Mouse (Mus musculus) ovary, postnatal 14 days (tissue): ENCODE measurements around the gene Lyl1.

Experiments
- DNase-seq: peaks from one replicate; pipeline ENCODE4 v3.0.0; 2022; ENCODE audit warnings: low spot score

The Lyl1 gene

GRCm38 (mm10) chr8:84703466-84704249 is 2.4 kb downstream of the Lyl1 start:
- no peak for DNase-seq

GRCm38 (mm10) chr8:84704356-84704755 is 3.1 kb downstream of the Lyl1 start:
- DNase-seq = no peak

GRCm38 (mm10) chr8:84704867-84705831 is 3.9 kb downstream of the Lyl1 start:
- DNase-seq = no peak

- DNase-seq = no peak
Measured at GRCm38 (mm10) chr8:84705960-84706359, 4.7 kb downstream of the Lyl1 start.

GRCm38 (mm10) chr8:84706610-84707266 is 5.5 kb downstream of the Lyl1 start:
- DNase-seq = no peak

GRCm38 (mm10) chr8:84707267-84707883 is 6.1 kb downstream of the Lyl1 start:
- DNase-seq = no peak

- no peak for DNase-seq
Measured at GRCm38 (mm10) chr8:84708071-84708541, 6.8 kb downstream of the Lyl1 start.

GRCm38 (mm10) chr8:84708774-84709475 is 7.7 kb downstream of the Lyl1 start:
- DNase-seq = peak; percentile 85

- DNase-seq = no peak
Measured at GRCm38 (mm10) chr8:84709931-84710330, 8.7 kb downstream of the Lyl1 start.

GRCm38 (mm10) chr8:84711312-84711711 is 10.1 kb downstream of the Lyl1 start:
- DNase-seq = no peak

GRCm38 (mm10) chr8:84711933-84712758 is 10.9 kb downstream of the Lyl1 start:
- no peak for DNase-seq

- no peak for DNase-seq
Measured at GRCm38 (mm10) chr8:84712759-84713120, 11.5 kb downstream of the Lyl1 start.

GRCm38 (mm10) chr8:84713381-84713780 is 12.1 kb downstream of the Lyl1 start:
- DNase-seq = no peak

GRCm38 (mm10) chr8:84714161-84714560 is 12.9 kb downstream of the Lyl1 start:
- DNase-seq = no peak

GRCm38 (mm10) chr8:84715893-84716468 is 14.7 kb downstream of the Lyl1 start:
- no peak for DNase-seq

GRCm38 (mm10) chr8:84716790-84717189 is 15.5 kb downstream of the Lyl1 start:
- DNase-seq = no peak

GRCm38 (mm10) chr8:84718476-84718875 is 17.2 kb downstream of the Lyl1 start:
- DNase-seq = no peak

- DNase-seq = no peak
Measured at GRCm38 (mm10) chr8:84718959-84719690, 17.9 kb downstream of the Lyl1 start.

- DNase-seq = no peak
Measured at GRCm38 (mm10) chr8:84722530-84722849, 21.2 kb downstream of the Lyl1 start.
